Comparison of ENCODE assay signal across 8 mouse cellular contexts in the genomic region with DNA sequence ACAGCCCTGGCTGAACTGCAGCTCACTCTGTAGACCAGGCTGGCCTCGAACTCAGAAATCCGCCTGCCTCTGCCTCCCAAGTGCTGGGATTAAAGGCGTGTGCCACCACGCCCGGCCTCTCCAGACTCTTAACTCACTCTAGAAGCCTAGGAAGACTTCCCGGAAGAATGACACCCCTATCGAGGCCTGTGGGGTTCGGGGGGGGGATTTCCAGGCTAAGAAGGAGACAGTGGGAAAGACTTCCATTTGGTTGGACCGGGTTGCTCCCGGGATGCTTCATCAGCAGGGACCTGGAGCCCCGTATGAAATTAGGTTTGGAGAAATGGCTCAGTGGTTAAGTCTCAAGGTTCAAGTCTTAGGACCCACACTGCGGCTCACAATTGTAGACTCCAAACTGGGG. TPM values are rescaled to one million over a fixed set of nuclear protein-coding genes. Genes with fewer than 3 reads are reported as not detected.
DNase-seq lines count a peak whose midpoint lies in the region; ATAC-seq and TF ChIP-seq lines count a peak whose summit lies in the region.
"Had no signal": no experiment of that assay in that cellular context is flagged by ENCODE, and none has a peak within 500 bp of the region (broad histone marks: within the 10 kb centered on the region; RNA-seq: fewer than 3 reads in every experiment).

No protein-coding gene starts in this region.

- H3K36me3 ChIP-seq in megakaryocyte, embryonic 14.5 days (replicated peaks; ENCODE audit: low read length), result peaks cover 16% of the 10 kb centered on the region
- H3K36me3 ChIP-seq in forebrain, postnatal 0 days (ENCODE audit: insufficient read depth), result no peaks in the 10 kb centered on the region
- H3K36me3 ChIP-seq in liver, embryonic 15.5 days (replicated peaks), result no peaks in the 10 kb centered on the region

- no peak for ATAC-seq in megakaryocyte, adult 5-6 weeks (ENCODE audit: poor library complexity, severe bottlenecking)
- ATAC-seq in forebrain, postnatal 0 days, result no peak
- ATAC-seq in liver, embryonic 15.5 days (ENCODE audit: insufficient read depth), result no peak

- peak overlapping the region; percentile 85 for H3K4me2 ChIP-seq in forebrain, postnatal 0 days (ENCODE audit: low read depth)
- H3K4me2 ChIP-seq in liver, embryonic 15.5 days, result peak overlapping the region; percentile 98

- H3K9ac ChIP-seq in forebrain, postnatal 0 days, result peak overlapping the region; percentile 87
- no peak overlapping the region for H3K9ac ChIP-seq in liver, embryonic 15.5 days

- no peak for DNase-seq in forebrain, postnatal 0 days
- DNase-seq in urinary bladder, adult 2 months (ENCODE audit: low spot score), result no peak
- DNase-seq in layer of hippocampus, postnatal 10 days (ENCODE audit: low spot score in 2 of 2), result no peak
- no peak for DNase-seq in adrenal gland, adult (ENCODE audit: inconsistent age in 2 of 2, low spot score in 1 of 2)

- no peaks in the 10 kb centered on the region for H3K9me3 ChIP-seq in megakaryocyte, embryonic 14.5 days
- no peaks in the 10 kb centered on the region for H3K9me3 ChIP-seq in forebrain, postnatal 0 days (ENCODE audit: low read length)
- no peaks in the 10 kb centered on the region for H3K9me3 ChIP-seq in liver, embryonic 15.5 days (replicated peaks)

- H3K27me3 ChIP-seq in megakaryocyte, embryonic 14.5 days (replicated peaks), result no peaks in the 10 kb centered on the region
- no peaks in the 10 kb centered on the region for H3K27me3 ChIP-seq in forebrain, postnatal 0 days (ENCODE audit: insufficient read depth, low read length)
- no peaks in the 10 kb centered on the region for H3K27me3 ChIP-seq in liver, embryonic 15.5 days

- peak overlapping the region; percentile 96 for H3K4me3 ChIP-seq in megakaryocyte, embryonic 14.5 days (replicated peaks)
- H3K4me3 ChIP-seq in forebrain, postnatal 0 days (ENCODE audit: low read depth, low read length), result peak overlapping the region; percentile 87
- H3K4me3 ChIP-seq in liver, embryonic 15.5 days (replicated peaks), result peak overlapping the region; percentile 71

- no peak for TF ChIP-seq CTCF in forebrain, postnatal 0 days (IDR thresholded peaks at IDR 0.05; ENCODE audit: low read depth)

- WGBS in forebrain, postnatal 0 days, result 87% methylated on average over 12 of the region's 12 CpGs
- WGBS in liver, embryonic 15.5 days (ENCODE audit: insufficient replicate concordance), result 78% methylated on average over 12 of the region's 12 CpGs

- H3K27ac ChIP-seq in forebrain, postnatal 0 days (ENCODE audit: low read depth, low read length), result peak overlapping the region; percentile 70
- H3K27ac ChIP-seq in liver, embryonic 15.5 days (replicated peaks), result no peak overlapping the region; the same call in 1 of the 2 replicates

- peaks cover 41% of the 10 kb centered on the region for H3K4me1 ChIP-seq in megakaryocyte, embryonic 14.5 days
- peaks cover 7% of the 10 kb centered on the region; the same call in 1 of the 2 replicates for H3K4me1 ChIP-seq in forebrain, postnatal 0 days (ENCODE audit: insufficient read depth)
- H3K4me1 ChIP-seq in liver, embryonic 15.5 days (replicated peaks), result peaks cover 45% of the 10 kb centered on the region

RNA-seq across cellular contexts. Expression of a gene that starts 9.3 kb away (rescaled TPM):
- polyA plus RNA-seq in megakaryocyte, embryonic 14.5 days (2012; ENCODE audit: insufficient read depth, low replicate concordance), result 39.7 and 57.5 TPM in 2 replicates
- 0.91 and 4.6 TPM in 2 replicates for total RNA-seq in megakaryocyte, adult 5-6 weeks (2015)
- 2.6 and 3.0 TPM in 2 replicates for total RNA-seq in megakaryocyte, adult 5-6 weeks (2017)
- total RNA-seq in forebrain, postnatal 0 days (2014; rRNA removed), result 22.4 and 31.5 TPM in 2 replicates
- 20.7 and 22.0 TPM in 2 replicates for polyA plus RNA-seq in forebrain, postnatal 0 days (2015; fragmentation: Nextera tagmentation; extraction: Ambion mirVana)
- 41.2 and 51.2 TPM in 2 replicates for polyA plus RNA-seq in liver, embryonic 15.5 days (2015; fragmentation: Nextera tagmentation; extraction: Ambion mirVana)
- polyA plus RNA-seq in urinary bladder, adult 2 months (2012; rRNA removed), result 29.4 and 36.3 TPM in 2 replicates
- total RNA-seq in layer of hippocampus, postnatal 10 days (2021), result 10 to 100 TPM; 17.1 to 17.2 TPM

RNA-seq across cellular contexts. Expression of a gene that starts 18.2 kb away (rescaled TPM):
- polyA plus RNA-seq in megakaryocyte, embryonic 14.5 days (2012; ENCODE audit: insufficient read depth, low replicate concordance), result 148 and 403 TPM in 2 replicates
- 82.1 and 84.4 TPM in 2 replicates for total RNA-seq in megakaryocyte, adult 5-6 weeks (2015)
- total RNA-seq in megakaryocyte, adult 5-6 weeks (2017), result 73.9 and 79.2 TPM in 2 replicates
- total RNA-seq in forebrain, postnatal 0 days (2014; rRNA removed), result 90.5 and 94.5 TPM in 2 replicates
- 66.5 and 67.5 TPM in 2 replicates for polyA plus RNA-seq in forebrain, postnatal 0 days (2015; fragmentation: Nextera tagmentation; extraction: Ambion mirVana)
- polyA plus RNA-seq in liver, embryonic 15.5 days (2015; fragmentation: Nextera tagmentation; extraction: Ambion mirVana), result 48.3 and 49.6 TPM in 2 replicates
- 112 and 151 TPM in 2 replicates for polyA plus RNA-seq in urinary bladder, adult 2 months (2012; rRNA removed)
- total RNA-seq in layer of hippocampus, postnatal 10 days (2021), result 10 to 100 TPM; 86.8 to 92.1 TPM

RNA-seq across cellular contexts. Expression of a gene that starts 26.2 kb away (rescaled TPM):
- 13.4 and 21.1 TPM in 2 replicates for polyA plus RNA-seq in megakaryocyte, embryonic 14.5 days (2012; ENCODE audit: insufficient read depth, low replicate concordance)
- total RNA-seq in megakaryocyte, adult 5-6 weeks (2015), result 49.8 and 56.2 TPM in 2 replicates
- total RNA-seq in megakaryocyte, adult 5-6 weeks (2017), result 30.1 and 38.2 TPM in 2 replicates
- 16.5 and 24.1 TPM in 2 replicates for total RNA-seq in forebrain, postnatal 0 days (2014; rRNA removed)
- polyA plus RNA-seq in forebrain, postnatal 0 days (2015; fragmentation: Nextera tagmentation; extraction: Ambion mirVana), result 41.3 and 48.9 TPM in 2 replicates
- 7.0 and 8.3 TPM in 2 replicates for polyA plus RNA-seq in liver, embryonic 15.5 days (2015; fragmentation: Nextera tagmentation; extraction: Ambion mirVana)
- polyA plus RNA-seq in urinary bladder, adult 2 months (2012; rRNA removed), result 9.9 and 10.3 TPM in 2 replicates
- 10 to 100 TPM; 34.7 to 40.3 TPM for total RNA-seq in layer of hippocampus, postnatal 10 days (2021)

RNA-seq across cellular contexts. Expression of a gene that starts 46.1 kb away (rescaled TPM):
- polyA plus RNA-seq in megakaryocyte, embryonic 14.5 days (2012; ENCODE audit: insufficient read depth, low replicate concordance), result 3.0 TPM in 1 of 2 replicates, not detected in the other
- not detected in 2 replicates for total RNA-seq in megakaryocyte, adult 5-6 weeks (2015)
- not detected in 2 replicates for total RNA-seq in megakaryocyte, adult 5-6 weeks (2017)
- total RNA-seq in forebrain, postnatal 0 days (2014; rRNA removed), result 2.1 and 4.3 TPM in 2 replicates
- polyA plus RNA-seq in forebrain, postnatal 0 days (2015; fragmentation: Nextera tagmentation; extraction: Ambion mirVana), result 2.2 and 2.9 TPM in 2 replicates
- not detected in 2 replicates for polyA plus RNA-seq in liver, embryonic 15.5 days (2015; fragmentation: Nextera tagmentation; extraction: Ambion mirVana)
- not detected in 2 replicates for polyA plus RNA-seq in urinary bladder, adult 2 months (2012; rRNA removed)
- 1 to 10 TPM; 2.1 to 3.2 TPM for total RNA-seq in layer of hippocampus, postnatal 10 days (2021)
- polyA plus RNA-seq: kidney, adult 2 months had no signal

RNA-seq across cellular contexts. Expression of a gene that starts 48.3 kb away (rescaled TPM):
- 90.6 and 227 TPM in 2 replicates for polyA plus RNA-seq in megakaryocyte, embryonic 14.5 days (2012; ENCODE audit: insufficient read depth, low replicate concordance)
- 6.3 and 7.9 TPM in 2 replicates for total RNA-seq in megakaryocyte, adult 5-6 weeks (2015)
- total RNA-seq in megakaryocyte, adult 5-6 weeks (2017), result 2.0 and 2.2 TPM in 2 replicates
- total RNA-seq in forebrain, postnatal 0 days (2014; rRNA removed), result 8.2 and 14.7 TPM in 2 replicates
- polyA plus RNA-seq in forebrain, postnatal 0 days (2015; fragmentation: Nextera tagmentation; extraction: Ambion mirVana), result 19.3 and 22.1 TPM in 2 replicates
- 23.5 and 29.5 TPM in 2 replicates for polyA plus RNA-seq in liver, embryonic 15.5 days (2015; fragmentation: Nextera tagmentation; extraction: Ambion mirVana)
- 59.8 and 73.9 TPM in 2 replicates for polyA plus RNA-seq in urinary bladder, adult 2 months (2012; rRNA removed)
- total RNA-seq in layer of hippocampus, postnatal 10 days (2021), result 10 to 100 TPM; 25.9 to 28.2 TPM
